Mouse (Mus musculus) midbrain, embryonic 16.5 days (tissue): Measurements from ENCODE around the gene Slc44a3. TPM values are rescaled to one million over a fixed set of nuclear protein-coding genes. Genes with fewer than 3 reads are reported as not detected.

ENCODE experiments used
- ATAC-seq: fragments of 200-750 bp; cut with Nextera tagmentation; 2 replicates; pipeline ENCODE4 v1.8.0; 2017; ENCODE audit warnings: moderate TSS enrichment
- H3K27ac ChIP-seq: fragments of 300-500 bp; sonication (generic); 2 replicates; pipeline ENCODE4 v1.5.1; 2014; ENCODE audit warnings: mild to moderate bottlenecking, low read length, mixed read lengths
- H3K27me3 ChIP-seq: fragments of 300-500 bp; sonication (generic); 2 replicates; pipeline ENCODE4 v1.6.1; 2014; ENCODE audit warnings: low read depth, low read length, mixed read lengths; ENCODE audit not compliant: control insufficient read depth, insufficient read depth
- H3K36me3 ChIP-seq: fragments of 300-500 bp; sonication (generic); 2 replicates; pipeline ENCODE4 v1.6.1; 2014; ENCODE audit warnings: mild to moderate bottlenecking, low read length, moderate library complexity, mixed read lengths; ENCODE audit not compliant: control insufficient read depth, insufficient read depth
- H3K4me1 ChIP-seq: fragments of 300-500 bp; sonication (generic); 2 replicates; pipeline ENCODE4 v1.6.1; 2014; ENCODE audit warnings: mild to moderate bottlenecking, low read length, mixed read lengths; ENCODE audit not compliant: control insufficient read depth, insufficient read depth
- H3K4me2 ChIP-seq: fragments of 300-500 bp; sonication (generic); 2 replicates; pipeline ENCODE4 v1.6.1; 2014; ENCODE audit warnings: mild to moderate bottlenecking, low read length, mixed read lengths
- H3K4me3 ChIP-seq: fragments of 300-500 bp; sonication (generic); 2 replicates; pipeline ENCODE4 v1.5.1; 2014; ENCODE audit warnings: low read depth, mild to moderate bottlenecking, low read length, moderate library complexity, mixed read lengths
- H3K9ac ChIP-seq: fragments of 300-500 bp; sonication (generic); 2 replicates; pipeline ENCODE4 v1.6.1; 2014; ENCODE audit warnings: low read depth, low read length, mixed read lengths
- H3K9me3 ChIP-seq: fragments of 300-500 bp; sonication (generic); replicated peaks from 2 replicates; pipeline ENCODE4 v1.6.1; 2014; ENCODE audit warnings: mild to moderate bottlenecking, low read length, mixed read lengths; ENCODE audit not compliant: control insufficient read depth, poor library complexity, severe bottlenecking
- WGBS: fragments of 180-500 bp; shearing (Covaris S2); extraction: QIAGEN DNeasy Blood & Tissue Kit; methylation state at CpG from one replicate; pipeline ENCODE4 v1.1.7; 2014; 5-methylcytosine and 5-hydroxymethylcytosine counted together
- polyA plus RNA-seq: library from polyadenylated mRNA; unstranded; fragments of >200 nt; fragmentation: Nextera tagmentation; extraction: Ambion mirVana; gene quantifications from 2 replicates; pipeline ENCODE4 v1.2.1, GENCODE M21; 2015

Gene Slc44a3
- polyA plus RNA-seq, 1 experiment from 2014 or later = 1.4 TPM

DNA sequence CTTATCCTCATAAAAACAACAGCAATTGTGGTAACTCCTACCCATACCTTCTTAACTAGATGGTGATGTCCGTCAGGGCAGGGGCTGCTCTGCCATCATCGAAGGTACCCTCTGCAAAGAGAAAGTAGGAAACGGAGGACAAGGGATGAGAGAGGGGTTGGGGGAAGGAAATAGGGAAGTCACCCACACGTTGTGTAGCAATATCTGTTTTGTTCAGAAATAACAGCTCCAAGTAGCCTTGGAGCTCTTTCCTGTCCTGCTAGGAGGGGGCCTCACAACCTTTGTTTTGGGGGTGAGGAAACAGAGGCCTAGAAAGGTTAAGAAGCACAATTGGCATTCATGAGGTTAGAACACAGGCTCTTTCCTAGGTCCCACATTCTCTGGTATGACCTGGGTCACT, 39.3 kb upstream of the Slc44a3 start:
- Histone ChIP-seq H3K27ac (no peak overlapping the region), H3K4me3 (no peak overlapping the region), H3K4me1 (no peaks in the 10 kb centered on the region), H3K4me2 (no peak overlapping the region), H3K9me3 (no peaks in the 10 kb centered on the region), H3K27me3 (no peaks in the 10 kb centered on the region), H3K36me3 (no peaks in the 10 kb centered on the region), H3K9ac (no peak overlapping the region)
- ATAC-seq = no peak
- 90% methylated on average over 4 of the region's 4 CpGs for WGBS

GRCm38 (mm10) chr3:121570623-121571022, 38.4 kb upstream of the Slc44a3 start:
- no peak overlapping the region for H3K4me2 ChIP-seq
- H3K27ac ChIP-seq = no peak overlapping the region
- no peak overlapping the region for H3K9ac ChIP-seq
- no peaks in the 10 kb centered on the region for H3K9me3 ChIP-seq
- H3K27me3 ChIP-seq = no peaks in the 10 kb centered on the region
- H3K4me1 ChIP-seq = no peaks in the 10 kb centered on the region
- H3K4me3 ChIP-seq = no peak overlapping the region
- H3K36me3 ChIP-seq = no peaks in the 10 kb centered on the region
- no peak for ATAC-seq
- 89% methylated on average over 11 of the region's 11 CpGs for WGBS

DNA sequence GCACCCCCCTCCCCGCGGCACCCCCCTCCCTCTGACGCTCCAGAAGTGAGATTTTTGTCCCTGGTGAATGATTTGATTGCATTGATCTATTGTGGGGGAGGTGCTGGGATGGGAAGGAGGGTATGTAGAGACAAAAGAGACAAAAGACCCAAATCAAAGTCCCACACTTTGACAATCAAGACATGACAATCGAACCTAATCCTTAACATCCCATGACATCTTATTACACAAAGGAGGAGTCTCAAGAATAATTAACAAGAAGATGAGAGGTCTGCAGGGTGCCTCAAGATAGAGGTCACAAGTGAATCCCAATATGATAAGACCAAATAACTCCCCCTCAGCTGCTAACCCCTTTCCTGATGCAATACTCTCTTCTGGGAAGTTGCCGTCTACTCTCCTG, 37.6 kb upstream of the Slc44a3 start:
- Histone ChIP-seq H3K9ac (no peak overlapping the region), H3K4me3 (no peak overlapping the region), H3K9me3 (no peaks in the 10 kb centered on the region), H3K27ac (no peak overlapping the region), H3K4me2 (no peak overlapping the region), H3K27me3 (no peaks in the 10 kb centered on the region), H3K36me3 (no peaks in the 10 kb centered on the region), H3K4me1 (no peaks in the 10 kb centered on the region)
- no peak for ATAC-seq
- 35% methylated on average over 5 of the region's 5 CpGs for WGBS

DNA sequence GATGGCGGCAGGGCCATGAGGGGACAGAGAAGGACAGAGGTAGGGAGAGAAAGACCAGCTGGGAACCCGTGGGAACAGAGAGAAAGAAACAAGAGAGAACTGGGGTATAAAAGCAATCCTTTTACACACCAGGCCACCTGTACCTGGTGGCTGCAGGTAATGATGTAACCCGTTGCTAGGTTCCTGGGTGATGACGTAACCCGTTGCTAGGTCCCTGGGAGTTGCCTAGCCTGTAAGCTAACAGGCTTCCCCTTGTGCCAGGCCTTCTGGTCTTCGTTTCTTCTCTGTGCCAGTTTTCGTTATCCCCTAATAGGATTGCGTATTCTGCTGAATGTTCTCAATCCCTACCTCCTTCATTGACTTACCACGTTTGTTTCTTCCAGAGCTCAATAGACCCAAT, 36.8 kb upstream of the Slc44a3 start:
- H3K36me3 ChIP-seq = no peaks in the 10 kb centered on the region
- no peak overlapping the region for H3K27ac ChIP-seq
- no peak overlapping the region for H3K4me3 ChIP-seq
- no peaks in the 10 kb centered on the region for H3K4me1 ChIP-seq
- 86% methylated on average over 9 of the region's 9 CpGs for WGBS
- H3K27me3 ChIP-seq = no peaks in the 10 kb centered on the region
- ATAC-seq = no peak
- no peak overlapping the region for H3K4me2 ChIP-seq
- H3K9ac ChIP-seq = no peak overlapping the region
- H3K9me3 ChIP-seq = no peaks in the 10 kb centered on the region

DNA sequence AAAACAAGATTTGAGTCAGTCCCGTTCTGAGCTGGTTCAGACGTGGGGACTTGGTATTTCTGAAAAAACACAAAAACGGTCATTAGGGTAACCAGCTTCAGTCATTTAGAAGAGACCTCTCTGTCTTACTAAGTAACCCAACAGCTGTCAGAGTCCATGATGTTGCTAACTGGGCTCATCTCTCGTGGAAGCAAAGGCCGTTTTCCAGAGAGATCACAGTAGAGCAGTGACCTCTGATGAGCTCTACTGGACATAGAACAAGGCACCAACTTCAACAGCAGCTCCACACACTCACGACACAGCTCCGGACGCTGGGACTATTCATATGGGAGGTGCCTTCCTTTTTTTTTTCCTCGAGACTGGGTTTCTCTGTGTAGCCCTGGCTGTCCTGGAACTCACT, 35.7 kb upstream of the Slc44a3 start:
- no peak overlapping the region for H3K4me3 ChIP-seq
- no peak for ATAC-seq
- no peaks in the 10 kb centered on the region for H3K9me3 ChIP-seq
- H3K4me2 ChIP-seq = no peak overlapping the region
- no peak overlapping the region for H3K27ac ChIP-seq
- H3K4me1 ChIP-seq = no peaks in the 10 kb centered on the region
- no peaks in the 10 kb centered on the region for H3K36me3 ChIP-seq
- no peaks in the 10 kb centered on the region for H3K27me3 ChIP-seq
- no peak overlapping the region for H3K9ac ChIP-seq
- WGBS = 93% methylated on average over 9 of the region's 9 CpGs

GRCm38 (mm10) chr3:121567337-121567900, 35.2 kb upstream of the Slc44a3 start:
- 91% methylated on average over 2 of the region's 2 CpGs for WGBS

DNA sequence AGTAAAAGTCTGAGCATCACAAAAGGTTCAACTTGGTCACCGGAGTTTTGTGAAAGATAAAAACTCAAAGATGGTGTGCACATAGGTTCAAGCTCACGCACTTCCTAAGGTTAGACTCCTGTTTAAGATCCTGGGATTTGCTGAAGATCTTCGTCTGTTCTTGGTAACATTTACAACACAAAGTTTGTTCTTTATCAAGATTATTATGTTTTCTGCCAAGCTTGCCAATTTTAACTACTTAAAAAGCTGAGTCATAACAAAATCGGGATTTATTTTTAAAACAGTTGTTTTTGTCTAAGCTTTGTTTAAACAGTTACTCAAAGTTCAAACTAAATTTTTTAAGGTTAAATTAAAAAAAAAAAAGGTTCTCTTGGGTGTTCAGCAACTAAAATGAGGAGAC, 34.7 kb upstream of the Slc44a3 start:
- no peaks in the 10 kb centered on the region for H3K4me1 ChIP-seq
- H3K9ac ChIP-seq = no peak overlapping the region
- H3K9me3 ChIP-seq = no peaks in the 10 kb centered on the region
- no peak overlapping the region for H3K27ac ChIP-seq
- H3K4me3 ChIP-seq = no peak overlapping the region
- no peaks in the 10 kb centered on the region for H3K27me3 ChIP-seq
- no peak overlapping the region for H3K4me2 ChIP-seq
- no peaks in the 10 kb centered on the region for H3K36me3 ChIP-seq
- ATAC-seq = no peak
- 92% methylated on average over 4 of the region's 4 CpGs for WGBS

More at GRCm38 (mm10) chr3:121567337-121567900, 35.2 kb upstream of the Slc44a3 start:
- Histone ChIP-seq H3K9me3 (no peaks in the 10 kb centered on the region), H3K27ac (no peak overlapping the region), H3K27me3 (no peaks in the 10 kb centered on the region), H3K4me3 (no peak overlapping the region), H3K9ac (no peak overlapping the region), H3K4me2 (no peak overlapping the region), H3K4me1 (no peaks in the 10 kb centered on the region), H3K36me3 (no peaks in the 10 kb centered on the region)
- no peak for ATAC-seq

DNA sequence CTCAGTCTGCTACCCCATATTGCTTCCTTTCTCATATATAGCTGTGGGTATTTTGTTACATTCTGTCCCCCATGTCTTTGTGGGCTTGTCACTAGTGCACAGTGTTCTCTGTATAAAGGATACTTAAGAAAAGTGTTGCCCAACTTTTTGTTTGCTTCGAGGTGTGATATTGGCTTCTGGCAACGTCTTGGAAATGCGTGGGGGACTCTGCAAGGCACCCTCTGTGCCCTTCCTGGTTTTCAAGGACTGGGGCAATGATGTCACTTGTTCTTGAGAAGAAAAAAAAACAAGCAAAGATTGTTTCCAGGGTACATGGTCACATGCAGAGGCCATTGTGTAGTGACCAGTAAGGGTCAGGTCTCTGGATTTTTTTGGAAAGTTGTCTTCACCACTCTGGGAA, 29.6 kb upstream of the Slc44a3 start:
- no peaks in the 10 kb centered on the region for H3K9me3 ChIP-seq
- H3K4me3 ChIP-seq = no peak overlapping the region
- H3K27ac ChIP-seq = no peak overlapping the region
- H3K4me1 ChIP-seq = no peaks in the 10 kb centered on the region
- H3K36me3 ChIP-seq = no peaks in the 10 kb centered on the region
- no peak overlapping the region for H3K4me2 ChIP-seq
- H3K27me3 ChIP-seq = no peaks in the 10 kb centered on the region
- H3K9ac ChIP-seq = no peak overlapping the region
- 81% methylated on average over 3 of the region's 3 CpGs for WGBS
- no peak for ATAC-seq

DNA sequence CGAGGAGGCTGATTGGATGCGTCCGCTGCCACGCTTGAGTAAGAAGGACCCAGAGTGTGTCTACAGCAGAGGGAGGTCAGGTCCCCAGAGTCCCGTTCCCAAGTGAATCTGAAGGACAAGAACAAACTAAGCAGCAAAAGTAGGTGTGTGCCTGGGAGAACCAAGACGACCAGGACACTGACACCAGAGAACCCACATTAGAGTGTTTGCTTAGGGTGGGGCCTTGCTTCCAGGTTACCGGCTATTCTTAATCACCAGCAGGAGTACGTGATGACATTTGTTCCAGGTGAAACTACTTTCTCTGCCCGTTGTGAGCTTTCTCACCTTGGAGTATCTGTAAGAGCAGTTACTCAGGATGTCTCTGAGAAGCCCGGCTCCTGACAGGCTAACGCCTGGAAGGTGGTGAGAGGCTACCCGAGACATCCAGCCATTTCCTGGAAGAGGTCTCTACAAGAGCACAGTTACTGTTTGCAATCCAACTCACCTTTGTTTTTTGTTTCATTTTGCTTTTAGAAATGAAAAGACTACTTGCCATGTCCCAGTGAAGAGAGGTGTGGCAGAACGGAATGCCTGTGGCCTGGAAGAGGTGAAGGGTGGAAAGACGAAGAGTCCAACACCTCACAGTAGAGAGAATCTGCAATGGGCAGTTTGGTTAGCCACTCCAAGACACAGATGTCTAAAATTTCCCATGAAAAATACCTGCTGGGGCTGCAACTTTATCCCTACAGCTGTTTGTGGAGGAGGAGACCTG, 28.1 kb upstream of the Slc44a3 start:
- H3K36me3 ChIP-seq = no peaks in the 10 kb centered on the region
- H3K27ac ChIP-seq = no peak overlapping the region
- no peak overlapping the region for H3K9ac ChIP-seq
- no peak for ATAC-seq
- H3K4me1 ChIP-seq = no peaks in the 10 kb centered on the region
- H3K4me3 ChIP-seq = no peak overlapping the region
- H3K27me3 ChIP-seq = no peaks in the 10 kb centered on the region
- WGBS = 86% methylated on average over 14 of the region's 14 CpGs
- H3K9me3 ChIP-seq = no peaks in the 10 kb centered on the region
- H3K4me2 ChIP-seq = no peak overlapping the region
